Mouse (Mus musculus): Measurements from ENCODE around the gene Atad3a. TPM values are rescaled to one million over a fixed set of nuclear protein-coding genes. Genes with fewer than 3 reads are reported as not detected.
A peak's percentile ranks its signal among the peaks of the same experiment; 100 is the strongest.

Atad3a gene
- total RNA-seq, 2 experiments from 2014 or later, result 66.8 to 118 TPM

- no peak for ATAC-seq (replicated peaks; ENCODE audit: poor library complexity, severe bottlenecking)
Observed at GRCm38 (mm10) chr4:155696261-155697255, 64.3 kb downstream of the Atad3a start.

- ATAC-seq (replicated peaks; ENCODE audit: poor library complexity, severe bottlenecking), result no peak
Observed at GRCm38 (mm10) chr4:155695531-155696062, 65.3 kb downstream of the Atad3a start.

GRCm38 (mm10) chr4:155694482-155695401 lies 66.2 kb downstream of the Atad3a start:
- peak; percentile 83 for ATAC-seq (replicated peaks; ENCODE audit: poor library complexity, severe bottlenecking)

GRCm38 (mm10) chr4:155694111-155694481 lies 66.8 kb downstream of the Atad3a start, which contains the start of gene Fndc10:
Gene Fndc10 (plus strand): TSS chr4:155694342.
- ATAC-seq (replicated peaks; ENCODE audit: poor library complexity, severe bottlenecking), result peak; percentile 40

- ATAC-seq (replicated peaks; ENCODE audit: poor library complexity, severe bottlenecking), result 0 out of 2 replicates have a peak, but pooled peaks have one; percentile 15
Observed at GRCm38 (mm10) chr4:155692421-155692820, 68.5 kb downstream of the Atad3a start.

Other genes starting within 250 kb of the Atad3a start
- gene Nadk, start 198.7 kb downstream of the Atad3a start, total RNA-seq (2014; fragmentation: Nextera tagmentation), result 70.8 and 90.6 TPM in 2 replicates
- 74.1 and 76.1 TPM in 2 replicates for gene Nadk, start 198.7 kb downstream of the Atad3a start, total RNA-seq (2017)
- 10.4 and 16.8 TPM in 2 replicates for gene Slc35e2, start 159.7 kb downstream of the Atad3a start, total RNA-seq (2014; fragmentation: Nextera tagmentation)
- gene Slc35e2, start 159.7 kb downstream of the Atad3a start, total RNA-seq (2017), result 6.9 and 10.3 TPM in 2 replicates
- 53.9 and 57.8 TPM in 2 replicates for gene Cdk11b, start 136.2 kb downstream of the Atad3a start, total RNA-seq (2014; fragmentation: Nextera tagmentation)
- 42.1 and 44.8 TPM in 2 replicates for gene Cdk11b, start 136.2 kb downstream of the Atad3a start, total RNA-seq (2017)
- not detected in 2 replicates for gene Gm10563, start 115.7 kb downstream of the Atad3a start, total RNA-seq (2014; fragmentation: Nextera tagmentation)
- gene Gm10563, start 115.7 kb downstream of the Atad3a start, total RNA-seq (2017), result not detected in 2 replicates
- not detected in 2 replicates for gene Mmp23, start 107.7 kb downstream of the Atad3a start, total RNA-seq (2014; fragmentation: Nextera tagmentation)
- gene Mmp23, start 107.7 kb downstream of the Atad3a start, total RNA-seq (2017), result not detected in 2 replicates
- 2.9 and 18.0 TPM in 2 replicates for gene Mib2, start 91.9 kb downstream of the Atad3a start, total RNA-seq (2014; fragmentation: Nextera tagmentation)
- gene Mib2, start 91.9 kb downstream of the Atad3a start, total RNA-seq (2017), result 15.6 and 17.7 TPM in 2 replicates
- gene Fndc10, start 66.8 kb downstream of the Atad3a start, total RNA-seq (2014; fragmentation: Nextera tagmentation), result 2.8 and 7.6 TPM in 2 replicates
- 0.88 and 2.1 TPM in 2 replicates for gene Fndc10, start 66.8 kb downstream of the Atad3a start, total RNA-seq (2017)
- 58.5 and 75.8 TPM in 2 replicates for gene Ssu72, start 56.3 kb downstream of the Atad3a start, total RNA-seq (2014; fragmentation: Nextera tagmentation)
- gene Ssu72, start 56.3 kb downstream of the Atad3a start, total RNA-seq (2017), result 80.5 and 99.6 TPM in 2 replicates
- gene Tmem240, start 26.3 kb downstream of the Atad3a start, total RNA-seq (2014; fragmentation: Nextera tagmentation), result 0.32 and 0.95 TPM in 2 replicates
- 0.31 TPM in 1 of 2 replicates, not detected in the other for gene Tmem240, start 26.3 kb downstream of the Atad3a start, total RNA-seq (2017)
- not detected in 2 replicates for gene Vwa1, start 13.6 kb upstream of the Atad3a start, total RNA-seq (2014; fragmentation: Nextera tagmentation)
- 0.26 and 0.36 TPM in 2 replicates for gene Vwa1, start 13.6 kb upstream of the Atad3a start, total RNA-seq (2017)
- not detected in 2 replicates for gene Tmem88b, start 24.8 kb upstream of the Atad3a start, total RNA-seq (2014; fragmentation: Nextera tagmentation)
- not detected in 2 replicates for gene Tmem88b, start 24.8 kb upstream of the Atad3a start, total RNA-seq (2017)
- gene Ankrd65, start 29.3 kb upstream of the Atad3a start, total RNA-seq (2014; fragmentation: Nextera tagmentation), result not detected in 2 replicates
- gene Ankrd65, start 29.3 kb upstream of the Atad3a start, total RNA-seq (2017), result not detected in 2 replicates
- gene Mrpl20, start 41.8 kb upstream of the Atad3a start, total RNA-seq (2014; fragmentation: Nextera tagmentation), result 191 and 198 TPM in 2 replicates
- gene Mrpl20, start 41.8 kb upstream of the Atad3a start, total RNA-seq (2017), result 84.2 and 91.1 TPM in 2 replicates
- gene Ccnl2, start 51.4 kb upstream of the Atad3a start, total RNA-seq (2014; fragmentation: Nextera tagmentation), result 94.6 and 104 TPM in 2 replicates
- gene Ccnl2, start 51.4 kb upstream of the Atad3a start, total RNA-seq (2017), result 75.5 and 84.0 TPM in 2 replicates
- gene Aurkaip1, start 70.2 kb upstream of the Atad3a start, total RNA-seq (2014; fragmentation: Nextera tagmentation), result 130 and 149 TPM in 2 replicates
- gene Aurkaip1, start 70.2 kb upstream of the Atad3a start, total RNA-seq (2017), result 101 and 159 TPM in 2 replicates
- gene Mxra8, start 78.6 kb upstream of the Atad3a start, total RNA-seq (2014; fragmentation: Nextera tagmentation), result 0.39 TPM in 1 of 2 replicates, not detected in the other
- not detected in 2 replicates for gene Mxra8, start 78.6 kb upstream of the Atad3a start, total RNA-seq (2017)
- gene Dvl1, start 86.3 kb upstream of the Atad3a start, total RNA-seq (2014; fragmentation: Nextera tagmentation), result 10.1 and 20.3 TPM in 2 replicates
- gene Dvl1, start 86.3 kb upstream of the Atad3a start, total RNA-seq (2017), result 12.4 and 21.6 TPM in 2 replicates
- 1.5 TPM in 1 of 2 replicates, not detected in the other for gene Tas1r3, start 102.3 kb upstream of the Atad3a start, total RNA-seq (2014; fragmentation: Nextera tagmentation)
- 0.30 and 0.93 TPM in 2 replicates for gene Tas1r3, start 102.3 kb upstream of the Atad3a start, total RNA-seq (2017)
- 9.4 and 16.7 TPM in 2 replicates for gene Cptp, start 108.3 kb upstream of the Atad3a start, total RNA-seq (2014; fragmentation: Nextera tagmentation)
- 7.0 and 7.8 TPM in 2 replicates for gene Cptp, start 108.3 kb upstream of the Atad3a start, total RNA-seq (2017)
- gene Ints11, start 108.5 kb upstream of the Atad3a start, total RNA-seq (2014; fragmentation: Nextera tagmentation), result 49.0 and 64.7 TPM in 2 replicates
- 34.7 and 37.9 TPM in 2 replicates for gene Ints11, start 108.5 kb upstream of the Atad3a start, total RNA-seq (2017)
- 21.2 and 29.3 TPM in 2 replicates for gene Pusl1, start 130.7 kb upstream of the Atad3a start, total RNA-seq (2014; fragmentation: Nextera tagmentation)
- gene Pusl1, start 130.7 kb upstream of the Atad3a start, total RNA-seq (2017), result 41.8 and 48.6 TPM in 2 replicates
- gene Acap3, start 130.7 kb upstream of the Atad3a start, total RNA-seq (2014; fragmentation: Nextera tagmentation), result 10.7 and 23.1 TPM in 2 replicates
- 6.0 and 6.1 TPM in 2 replicates for gene Acap3, start 130.7 kb upstream of the Atad3a start, total RNA-seq (2017)
- gene Ube2j2, start 182.7 kb upstream of the Atad3a start, total RNA-seq (2014; fragmentation: Nextera tagmentation), result 68.8 and 78.6 TPM in 2 replicates
- gene Ube2j2, start 182.7 kb upstream of the Atad3a start, total RNA-seq (2017), result 81.6 and 84.8 TPM in 2 replicates
- 15.4 and 32.2 TPM in 2 replicates for gene C1qtnf12, start 201.2 kb upstream of the Atad3a start, total RNA-seq (2014; fragmentation: Nextera tagmentation)
- 10.6 and 11.0 TPM in 2 replicates for gene C1qtnf12, start 201.2 kb upstream of the Atad3a start, total RNA-seq (2017)
- 6.4 and 6.6 TPM in 2 replicates for gene B3galt6, start 231.6 kb upstream of the Atad3a start, total RNA-seq (2014; fragmentation: Nextera tagmentation)
- 10.3 and 10.7 TPM in 2 replicates for gene B3galt6, start 231.6 kb upstream of the Atad3a start, total RNA-seq (2017)
- gene Sdf4, start 231.8 kb upstream of the Atad3a start, total RNA-seq (2014; fragmentation: Nextera tagmentation), result 62.0 and 73.4 TPM in 2 replicates
- 174 and 182 TPM in 2 replicates for gene Sdf4, start 231.8 kb upstream of the Atad3a start, total RNA-seq (2017)